Mouse (Mus musculus): ENCODE measurements around the gene Slc35d2.

The Slc35d2 gene

GRCm38 (mm10) chr13:64117442-64117841, 11.7 kb downstream of the Slc35d2 start:
- no peak for DNase-seq (ENCODE audit: extremely low spot score, low read depth, low spot score)

- DNase-seq (ENCODE audit: extremely low spot score, low read depth, low spot score) = no peak
These were observed 18.7 kb downstream of the Slc35d2 start for GRCm38 (mm10) chr13:64110421-64110820.

GRCm38 (mm10) chr13:64108381-64108850, 20.8 kb downstream of the Slc35d2 start:
- no peak for DNase-seq (ENCODE audit: extremely low spot score, low read depth, low spot score)

- no peak for DNase-seq (ENCODE audit: extremely low spot score, low read depth, low spot score)
These were observed 21.6 kb downstream of the Slc35d2 start for GRCm38 (mm10) chr13:64107535-64107934.

GRCm38 (mm10) chr13:64107105-64107504, 22.1 kb downstream of the Slc35d2 start:
- DNase-seq (ENCODE audit: extremely low spot score, low read depth, low spot score) = no peak

- DNase-seq (ENCODE audit: extremely low spot score, low read depth, low spot score) = no peak
These were observed 23.5 kb downstream of the Slc35d2 start for GRCm38 (mm10) chr13:64105690-64106089.

GRCm38 (mm10) chr13:64100186-64100585, 29.0 kb downstream of the Slc35d2 start:
- no peak for DNase-seq (ENCODE audit: extremely low spot score, low read depth, low spot score)

GRCm38 (mm10) chr13:64098992-64099391, 30.2 kb downstream of the Slc35d2 start:
- no peak for DNase-seq (ENCODE audit: extremely low spot score, low read depth, low spot score)

- DNase-seq (ENCODE audit: extremely low spot score, low read depth, low spot score) = peak; percentile 77
These were observed 35.8 kb downstream of the Slc35d2 start for GRCm38 (mm10) chr13:64093341-64093740.

DNA sequence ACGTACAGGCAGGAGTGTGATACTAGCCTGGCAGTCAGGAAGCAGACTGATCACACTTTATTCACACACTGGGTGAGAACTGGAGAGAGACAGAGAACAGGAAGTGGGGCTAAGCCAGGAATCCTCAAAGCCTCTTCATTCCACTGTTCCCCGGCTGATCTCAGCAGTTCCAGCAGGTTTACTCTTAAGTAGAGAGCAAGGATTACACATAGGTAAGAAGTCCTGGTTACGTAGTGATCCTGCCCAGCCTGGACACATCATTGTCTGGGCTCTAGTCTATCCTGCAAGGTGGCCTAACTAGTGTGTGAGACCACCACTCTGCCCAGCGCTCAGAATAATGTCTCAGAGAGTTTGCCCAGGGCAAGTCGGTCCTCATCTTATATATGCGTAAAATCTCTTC, 36.4 kb downstream of the Slc35d2 start:
- DNase-seq (ENCODE audit: extremely low spot score, low read depth, low spot score) = no peak

DNA sequence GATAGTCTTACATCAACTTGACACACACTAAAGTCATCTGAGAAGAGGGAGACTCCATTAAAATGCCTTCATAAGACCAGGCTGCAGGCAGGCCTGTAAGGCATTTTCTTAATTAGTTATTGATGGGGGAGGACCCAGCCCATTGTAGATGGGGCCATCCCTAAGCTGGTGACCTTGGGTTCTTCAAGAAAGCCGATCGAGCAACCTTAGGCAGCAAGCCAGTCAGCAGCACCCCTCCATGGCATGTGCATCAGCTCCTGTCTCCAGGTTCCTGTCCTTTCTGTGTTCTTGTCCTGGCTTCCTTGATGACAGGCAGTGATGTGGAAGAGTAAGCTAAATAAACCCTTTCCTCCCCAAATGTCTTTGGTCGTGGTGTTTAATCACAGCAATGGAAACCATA, 37.0 kb downstream of the Slc35d2 start:
- no peak for DNase-seq (ENCODE audit: extremely low spot score, low read depth, low spot score)

DNA sequence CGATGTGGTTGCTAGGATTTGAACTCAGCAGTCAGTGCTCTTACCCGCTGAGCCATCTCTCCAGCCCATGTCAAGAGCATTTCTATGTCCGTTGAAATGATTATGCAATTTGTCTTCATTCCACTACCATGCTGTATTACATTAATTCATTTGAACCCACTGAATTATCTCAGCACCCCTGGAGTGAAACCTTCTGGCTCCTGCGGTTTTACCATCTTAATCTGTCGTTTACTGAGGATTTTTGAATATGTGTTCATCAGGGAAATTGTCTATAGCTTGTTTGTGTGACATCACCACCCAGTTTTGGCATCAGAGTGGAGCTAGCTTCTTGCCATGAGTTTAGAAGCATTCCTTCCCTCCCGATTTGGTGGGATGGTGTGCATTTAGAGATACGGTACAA, 38.2 kb downstream of the Slc35d2 start:
- DNase-seq (ENCODE audit: extremely low spot score, low read depth, low spot score) = no peak

- no peak for DNase-seq (ENCODE audit: extremely low spot score, low read depth, low spot score)
These were observed 38.9 kb downstream of the Slc35d2 start for GRCm38 (mm10) chr13:64090278-64090677.

- DNase-seq (ENCODE audit: extremely low spot score, low read depth, low spot score) = no peak
These were observed 40.0 kb downstream of the Slc35d2 start, which contains the start of gene Hsd17b3 for GRCm38 (mm10) chr13:64089130-64089529. TSS of gene Hsd17b3 (minus strand) at chr13:64089230.

DNA sequence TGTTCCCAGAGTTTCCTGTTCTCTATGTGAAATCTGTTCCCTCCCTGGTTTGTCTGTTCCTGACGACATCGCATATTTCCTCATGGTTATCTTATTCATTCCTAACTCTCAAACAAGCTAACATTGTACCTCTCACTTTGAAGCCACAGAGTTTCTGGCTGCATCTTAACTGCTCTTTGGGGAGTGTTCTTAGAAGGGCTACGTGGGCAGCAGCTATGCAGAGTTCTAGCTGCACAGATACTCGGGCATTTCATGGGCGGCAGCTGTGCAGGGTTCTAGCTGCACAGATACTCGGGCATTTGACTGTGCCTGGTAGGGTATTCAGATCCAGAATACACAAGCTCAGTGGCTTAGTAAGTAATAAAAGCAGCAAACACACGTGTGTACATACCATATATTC, 41.1 kb downstream of the Slc35d2 start:
- DNase-seq (ENCODE audit: extremely low spot score, low read depth, low spot score) = no peak

GRCm38 (mm10) chr13:64086036-64086435, 43.1 kb downstream of the Slc35d2 start:
- no peak for DNase-seq (ENCODE audit: extremely low spot score, low read depth, low spot score)

DNA sequence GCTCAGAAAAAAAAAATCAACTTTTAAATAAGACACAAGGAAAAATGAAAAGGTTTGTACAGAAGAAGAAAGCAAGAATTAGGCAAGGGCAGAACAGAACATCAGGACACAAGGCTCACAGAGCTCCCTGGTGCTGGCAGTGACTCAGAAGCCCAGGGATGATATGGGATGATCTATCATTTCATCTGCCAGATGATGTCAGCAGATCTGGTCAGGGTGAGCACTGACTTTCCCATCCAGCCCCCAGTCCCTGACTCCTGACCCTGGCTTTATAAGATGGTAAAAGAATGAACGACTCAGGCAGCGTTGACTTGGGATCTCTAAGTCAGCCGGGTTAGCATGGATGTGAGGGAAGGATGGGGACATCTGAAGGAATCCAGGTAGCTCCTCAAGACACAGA, 45.8 kb downstream of the Slc35d2 start:
- DNase-seq (ENCODE audit: extremely low spot score, low read depth, low spot score) = no peak

GRCm38 (mm10) chr13:64081012-64081919, 47.9 kb downstream of the Slc35d2 start:
- DNase-seq (ENCODE audit: extremely low spot score, low read depth, low spot score) = no peak

- DNase-seq (ENCODE audit: extremely low spot score, low read depth, low spot score) = no peak
These were observed 51.6 kb downstream of the Slc35d2 start for GRCm38 (mm10) chr13:64077591-64077990.

DNA sequence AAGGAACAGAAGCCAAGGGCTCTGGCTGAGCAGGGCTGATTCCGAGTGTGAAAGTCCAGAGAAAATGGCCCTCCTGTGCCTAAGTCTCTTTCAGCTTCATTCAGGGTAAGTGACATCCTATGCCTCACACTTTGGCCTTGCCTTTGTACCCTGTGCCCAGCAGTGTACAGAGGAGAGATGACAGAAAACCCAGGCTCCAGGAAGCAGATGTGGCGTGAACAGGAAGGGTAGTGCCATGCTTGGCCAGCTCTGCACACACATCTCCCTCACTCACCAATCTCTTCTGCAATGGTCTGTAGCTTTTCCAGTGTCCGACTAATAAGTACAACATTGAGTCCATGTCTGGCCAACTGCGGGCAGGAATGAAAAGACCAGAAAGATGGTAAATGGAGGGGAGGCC, 53.1 kb downstream of the Slc35d2 start:
- DNase-seq (ENCODE audit: extremely low spot score, low read depth, low spot score) = no peak

GRCm38 (mm10) chr13:64066653-64067052, 62.5 kb downstream of the Slc35d2 start:
- DNase-seq (ENCODE audit: extremely low spot score, low read depth, low spot score) = peak; percentile 24

DNA sequence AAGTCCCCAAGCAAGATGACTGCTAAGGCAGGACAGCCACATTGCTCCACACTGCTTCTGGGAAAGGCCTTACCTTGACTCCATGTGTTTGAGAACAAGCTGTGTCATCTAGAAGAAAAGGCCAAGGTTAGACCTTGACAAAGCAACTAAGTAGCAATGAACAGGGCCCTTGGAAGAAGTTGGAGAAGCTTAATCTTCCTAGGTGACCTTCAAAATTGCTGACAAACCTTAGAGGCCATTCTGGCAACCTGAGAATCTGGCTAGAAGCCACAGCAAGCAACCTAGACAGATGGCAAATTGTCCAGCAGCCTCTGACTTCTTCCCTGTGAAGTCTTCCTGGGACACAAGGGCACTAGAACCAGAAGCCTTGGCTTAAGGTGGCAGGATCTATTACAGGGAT, 64.9 kb downstream of the Slc35d2 start:
- DNase-seq (ENCODE audit: extremely low spot score, low read depth, low spot score) = no peak

Data from hindlimb bud, embryonic 11.5 days (tissue).